Mouse (Mus musculus): Measurements from ENCODE around the gene Nfatc2.

DNA sequence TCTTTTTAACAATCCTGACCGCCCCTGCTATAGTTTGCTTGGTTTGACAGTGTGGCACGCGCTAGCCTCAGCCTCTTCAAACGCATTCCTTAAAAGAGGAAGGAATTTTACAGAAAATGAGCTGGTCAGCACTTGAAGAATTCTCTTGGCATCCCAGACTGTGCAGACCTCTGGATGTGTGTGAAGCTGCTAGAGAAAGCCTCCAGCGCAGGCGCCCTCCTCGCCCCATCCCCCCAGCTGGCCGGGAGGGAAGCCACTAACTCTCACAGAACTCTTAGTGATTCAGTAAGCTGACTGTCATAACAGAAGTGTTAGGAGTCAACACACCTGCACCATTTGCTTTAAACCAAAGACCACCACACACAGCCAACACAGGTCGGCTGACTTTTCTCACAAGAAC is 23.3 kb downstream of the Nfatc2 start:
- TF ChIP-seq POLR2A (IDR thresholded peaks at IDR 0.05; ENCODE audit: borderline replicate concordance, low read depth, low read length) (no peak), CTCF (IDR thresholded peaks at IDR 0.05; ENCODE audit: low read depth, low read length) (no peak)
